Mouse (Mus musculus) heart, adult 18-20 months (tissue): ENCODE results near the gene Gm428. TPM values are rescaled to one million over a fixed set of nuclear protein-coding genes. Genes with fewer than 3 reads are reported as not detected.
"Not testable (repeated sequence)": the region's sequence is repeated elsewhere in the genome, so short reads cannot be mapped to it uniquely, and the experiment has no call there.

Experiments used
- DNase-seq, 2 experiments: peaks; one replicate each; pipeline ENCODE4 v3.0.0; 2021 to 2022; ENCODE audit warnings: mixed read lengths in 1 of 2
- long read RNA-seq, 2 experiments: library from polyadenylated mRNA; stranded (forward); transcript quantifications; one replicate each; pipeline ENCODE4 v2.0.0; 2021
- total RNA-seq, 2 experiments: library from RNA; stranded (reverse); gene quantifications; 2 replicates each; pipeline ENCODE4 v1.2.3; 2021

Gene Gm428
- not detected for total RNA-seq
- long read RNA-seq, experiment 1 = 0 reads
- long read RNA-seq, experiment 2 = 0 reads

- not testable (repeated sequence) for DNase-seq
Observed at GRCm38 (mm10) chr4:73683216-73683615, at the start of gene Gm428. TSS of gene Gm428 (plus strand) at chr4:73683516.

- not testable (repeated sequence) for DNase-seq
Observed at GRCm38 (mm10) chr4:73637821-73638220, 45.5 kb upstream of the Gm428 start, which contains the start of gene Gm11236. TSS of gene Gm11236 (plus strand) at chr4:73638121.

- not testable (repeated sequence) for DNase-seq
Observed at GRCm38 (mm10) chr4:73661864-73662263, 21.5 kb upstream of the Gm428 start.

- DNase-seq = not testable (repeated sequence)
Observed at GRCm38 (mm10) chr4:73668054-73668453, 15.3 kb upstream of the Gm428 start, which contains the start of gene Gm11239. TSS of gene Gm11239 (plus strand) at chr4:73668354.

GRCm38 (mm10) chr4:73718761-73719160 lies 35.4 kb downstream of the Gm428 start:
- no peak for DNase-seq

- no peak for DNase-seq
Observed at GRCm38 (mm10) chr4:73719819-73720218, 36.5 kb downstream of the Gm428 start.

Other genes with a start within 250 kb of the Gm428 start
- gene Gm11238, start 75.6 kb upstream of the Gm428 start, total RNA-seq = not detected
- gene Gm11237, start 60.5 kb upstream of the Gm428 start, total RNA-seq = not detected
- gene Gm11236, start 45.4 kb upstream of the Gm428 start, total RNA-seq = not detected
- gene Gm11239, start 15.2 kb upstream of the Gm428 start, total RNA-seq = not detected
- gene Rasef, start 107.5 kb downstream of the Gm428 start, total RNA-seq = 1 to 10 TPM in 1 of 2 experiments, under 1 TPM in 1; 0.74 to 1.2 TPM
- not detected for gene Gm11758, start 192.8 kb downstream of the Gm428 start, total RNA-seq
- gene Gm11757, start 207.6 kb downstream of the Gm428 start, total RNA-seq = not detected
- not detected for gene Gm13871, start 222.4 kb downstream of the Gm428 start, total RNA-seq
- gene Gm11756, start 237.2 kb downstream of the Gm428 start, total RNA-seq = 1 to 10 TPM; 5.8 to 6.9 TPM